Mouse (Mus musculus): Measurements from ENCODE around the gene Camkmt. TPM values are rescaled to one million over a fixed set of nuclear protein-coding genes. Genes with fewer than 3 reads are reported as not detected.

The Camkmt gene
- polyA plus RNA-seq, 1 experiment from 2014 or later = 11.4 TPM

DNA sequence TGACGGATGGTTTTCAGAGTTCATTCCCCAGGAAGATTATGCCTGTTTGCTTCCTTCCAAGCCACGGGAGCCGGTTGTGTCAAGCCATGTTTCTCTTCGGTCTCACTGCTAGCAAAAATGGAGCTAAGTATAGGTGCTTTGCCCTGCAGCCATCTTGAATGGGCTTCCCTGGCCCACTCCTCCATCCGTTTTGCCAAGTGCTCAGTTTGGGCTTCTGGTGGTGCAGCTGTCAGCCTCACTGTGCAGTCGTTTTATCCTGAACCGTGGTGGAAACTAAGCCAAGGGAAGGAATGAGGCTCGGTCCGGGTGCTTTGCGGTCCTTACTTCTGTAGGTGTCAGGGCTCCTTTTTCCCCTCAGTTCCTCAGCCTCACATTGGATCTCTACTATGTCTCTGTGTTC, 263.3 kb downstream of the Camkmt start:
- H3K4me3 ChIP-seq (ENCODE audit: low read depth, low read length) = no peak overlapping the region
- H3K9me3 ChIP-seq (ENCODE audit: control insufficient read depth, low read length) = no peaks in the 10 kb centered on the region
- no peaks in the 10 kb centered on the region for H3K36me3 ChIP-seq (ENCODE audit: control insufficient read depth, insufficient read depth, low read length)
- no peak overlapping the region for H3K9ac ChIP-seq (ENCODE audit: low read length)
- no peak overlapping the region for H3K27ac ChIP-seq (replicated peaks; ENCODE audit: low read depth, low read length)
- no peaks in the 10 kb centered on the region for H3K4me1 ChIP-seq (ENCODE audit: control insufficient read depth, insufficient read depth, low read length)
- ATAC-seq (ENCODE audit: insufficient number of reproducible peaks, low FRiP score, low TSS enrichment, low read depth) = no peak
- 86% methylated on average over 10 of the region's 10 CpGs for WGBS
- no peak for DNase-seq (ENCODE audit: low spot score)
- no peaks in the 10 kb centered on the region for H3K27me3 ChIP-seq (ENCODE audit: control insufficient read depth, insufficient read depth, low read length)
- H3K4me2 ChIP-seq (ENCODE audit: low read depth, severe bottlenecking) = no peak overlapping the region

DNA sequence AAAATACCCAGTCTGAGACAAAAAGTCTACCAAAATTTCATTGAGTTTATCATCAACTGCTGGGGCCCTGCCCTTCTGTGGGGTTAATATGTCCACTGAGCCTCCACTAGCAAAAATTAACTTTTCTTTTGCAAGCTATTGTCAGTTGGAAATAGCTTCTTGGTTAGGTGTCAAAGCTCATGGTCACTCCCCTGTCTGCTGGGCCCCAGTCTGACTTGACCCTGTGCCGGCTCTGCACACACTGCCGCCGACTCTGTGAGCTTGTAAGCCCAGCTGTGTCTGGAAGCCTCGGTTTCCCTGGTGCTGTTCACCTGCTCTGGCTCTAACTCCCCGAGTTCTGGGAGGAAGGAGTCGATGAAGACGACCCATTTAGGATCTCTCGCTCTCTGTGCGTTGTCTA, 265.0 kb downstream of the Camkmt start:
- no peak for ATAC-seq (ENCODE audit: insufficient number of reproducible peaks, low FRiP score, low TSS enrichment, low read depth)
- H3K9me3 ChIP-seq (ENCODE audit: control insufficient read depth, low read length) = no peaks in the 10 kb centered on the region
- H3K4me3 ChIP-seq (ENCODE audit: low read depth, low read length) = no peak overlapping the region
- H3K36me3 ChIP-seq (ENCODE audit: control insufficient read depth, insufficient read depth, low read length) = no peaks in the 10 kb centered on the region
- H3K27ac ChIP-seq (replicated peaks; ENCODE audit: low read depth, low read length) = no peak overlapping the region
- 93% methylated on average over 9 of the region's 9 CpGs for WGBS
- no peak overlapping the region for H3K9ac ChIP-seq (ENCODE audit: low read length)
- no peaks in the 10 kb centered on the region for H3K4me1 ChIP-seq (ENCODE audit: control insufficient read depth, insufficient read depth, low read length)
- H3K4me2 ChIP-seq (ENCODE audit: low read depth, severe bottlenecking) = no peak overlapping the region
- DNase-seq (ENCODE audit: low spot score) = no peak
- H3K27me3 ChIP-seq (ENCODE audit: control insufficient read depth, insufficient read depth, low read length) = no peaks in the 10 kb centered on the region

DNA sequence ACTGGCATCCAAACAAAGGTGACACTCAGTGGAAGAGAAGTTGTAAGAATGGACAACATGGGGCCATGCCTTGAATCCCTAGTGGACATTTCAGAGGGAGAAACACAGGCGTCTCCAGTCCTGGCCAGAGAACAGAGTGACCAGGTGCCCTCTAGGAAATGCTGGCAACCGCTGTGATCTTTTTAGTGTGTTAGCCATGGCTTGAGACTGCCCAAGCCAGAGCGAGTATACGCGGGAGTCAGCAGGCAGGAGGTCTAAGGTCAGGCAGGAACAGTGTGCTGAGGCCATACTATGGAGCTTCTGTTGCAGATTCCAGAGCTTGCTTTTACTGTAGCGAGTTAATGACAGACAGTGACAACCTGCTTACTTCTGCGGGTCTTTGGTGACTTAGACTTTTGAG, 270.7 kb downstream of the Camkmt start:
- H3K9me3 ChIP-seq (ENCODE audit: control insufficient read depth, low read length) = no peaks in the 10 kb centered on the region
- no peak for ATAC-seq (ENCODE audit: insufficient number of reproducible peaks, low FRiP score, low TSS enrichment, low read depth)
- no peaks in the 10 kb centered on the region for H3K4me1 ChIP-seq (ENCODE audit: control insufficient read depth, insufficient read depth, low read length)
- no peak overlapping the region for H3K4me3 ChIP-seq (ENCODE audit: low read depth, low read length)
- 80% methylated on average over 7 of the region's 7 CpGs for WGBS
- no peak overlapping the region for H3K4me2 ChIP-seq (ENCODE audit: low read depth, severe bottlenecking)
- no peak overlapping the region for H3K9ac ChIP-seq (ENCODE audit: low read length)
- no peaks in the 10 kb centered on the region for H3K27me3 ChIP-seq (ENCODE audit: control insufficient read depth, insufficient read depth, low read length)
- no peak overlapping the region for H3K27ac ChIP-seq (replicated peaks; ENCODE audit: low read depth, low read length)
- H3K36me3 ChIP-seq (ENCODE audit: control insufficient read depth, insufficient read depth, low read length) = no peaks in the 10 kb centered on the region
- DNase-seq (ENCODE audit: low spot score) = no peak

DNA sequence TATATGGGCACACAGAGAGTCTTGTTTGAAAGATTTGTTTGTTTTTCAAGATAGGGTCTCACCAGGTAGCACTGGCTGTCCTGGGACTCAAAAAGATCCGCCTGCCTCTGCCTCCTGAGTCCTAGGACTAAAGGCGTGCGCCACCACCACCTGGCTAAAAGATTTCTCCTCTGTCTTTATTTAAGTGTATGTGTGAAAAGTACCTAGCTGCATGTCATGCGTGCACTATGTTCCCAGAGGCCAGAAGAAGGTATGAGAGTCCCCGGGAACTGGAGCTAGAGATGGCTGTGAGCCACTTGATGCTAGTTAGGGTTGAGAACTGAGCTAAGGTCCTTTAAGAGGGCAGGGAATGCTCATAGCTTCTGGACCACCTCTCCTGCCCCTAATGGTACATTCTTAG, 277.0 kb downstream of the Camkmt start:
- ATAC-seq (ENCODE audit: insufficient number of reproducible peaks, low FRiP score, low TSS enrichment, low read depth) (no peak), DNase-seq (ENCODE audit: low spot score) (no peak)
- Histone ChIP-seq H3K4me1 (ENCODE audit: control insufficient read depth, insufficient read depth, low read length) (no peaks in the 10 kb centered on the region), H3K9me3 (ENCODE audit: control insufficient read depth, low read length) (no peaks in the 10 kb centered on the region), H3K27me3 (ENCODE audit: control insufficient read depth, insufficient read depth, low read length) (no peaks in the 10 kb centered on the region), H3K4me3 (ENCODE audit: low read depth, low read length) (no peak overlapping the region), H3K9ac (ENCODE audit: low read length) (no peak overlapping the region), H3K27ac (replicated peaks; ENCODE audit: low read depth, low read length) (no peak overlapping the region), H3K4me2 (ENCODE audit: low read depth, severe bottlenecking) (no peak overlapping the region), H3K36me3 (ENCODE audit: control insufficient read depth, insufficient read depth, low read length) (no peaks in the 10 kb centered on the region)
- WGBS = 90% methylated on average over 5 of the region's 5 CpGs

DNA sequence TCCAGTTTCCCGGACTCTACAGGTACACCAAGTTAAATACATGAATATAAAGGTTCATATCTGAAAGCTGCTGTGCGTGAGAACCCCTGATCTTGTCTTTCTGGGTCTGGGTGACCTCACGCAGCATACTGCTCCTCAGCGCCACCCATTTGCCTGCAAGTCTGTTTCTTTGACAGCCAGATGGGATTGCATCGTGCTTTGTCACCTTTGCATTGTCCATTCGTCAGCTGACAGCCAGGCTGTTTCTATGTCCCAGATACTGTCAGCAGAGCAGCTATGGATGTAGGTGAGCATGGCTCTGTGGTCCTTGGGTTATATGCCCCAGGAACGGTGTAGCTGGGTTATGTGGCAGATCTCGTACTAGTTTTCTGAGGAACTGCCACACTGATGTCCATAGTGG, 278.4 kb downstream of the Camkmt start:
- no peak overlapping the region for H3K4me3 ChIP-seq (ENCODE audit: low read depth, low read length)
- H3K9ac ChIP-seq (ENCODE audit: low read length) = no peak overlapping the region
- H3K9me3 ChIP-seq (ENCODE audit: control insufficient read depth, low read length) = no peaks in the 10 kb centered on the region
- no peak for DNase-seq (ENCODE audit: low spot score)
- H3K4me2 ChIP-seq (ENCODE audit: low read depth, severe bottlenecking) = no peak overlapping the region
- WGBS = 76% methylated on average over 8 of the region's 8 CpGs
- no peak for ATAC-seq (ENCODE audit: insufficient number of reproducible peaks, low FRiP score, low TSS enrichment, low read depth)
- no peaks in the 10 kb centered on the region for H3K27me3 ChIP-seq (ENCODE audit: control insufficient read depth, insufficient read depth, low read length)
- no peaks in the 10 kb centered on the region for H3K36me3 ChIP-seq (ENCODE audit: control insufficient read depth, insufficient read depth, low read length)
- H3K4me1 ChIP-seq (ENCODE audit: control insufficient read depth, insufficient read depth, low read length) = no peaks in the 10 kb centered on the region
- H3K27ac ChIP-seq (replicated peaks; ENCODE audit: low read depth, low read length) = no peak overlapping the region

DNA sequence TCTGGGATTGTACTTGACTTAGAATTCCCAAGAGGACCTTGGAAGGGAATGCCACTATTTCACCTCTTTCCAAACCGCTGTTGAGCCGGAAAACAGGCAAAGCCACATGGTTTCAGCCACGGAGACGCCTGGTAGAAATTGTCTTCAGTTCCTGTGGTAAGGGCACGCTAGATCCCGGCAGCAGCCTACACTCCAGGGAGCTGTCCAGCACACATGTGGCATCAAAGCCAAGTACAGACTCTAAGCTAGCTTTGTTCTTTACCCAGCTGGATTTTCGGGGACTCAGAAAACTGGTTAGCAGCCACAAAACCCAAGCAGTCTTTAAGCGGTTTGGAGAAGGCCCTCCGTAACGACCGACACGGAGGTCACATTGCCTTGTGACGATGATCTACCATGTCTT, 281.7 kb downstream of the Camkmt start:
- no peaks in the 10 kb centered on the region for H3K9me3 ChIP-seq (ENCODE audit: control insufficient read depth, low read length)
- no peak for ATAC-seq (ENCODE audit: insufficient number of reproducible peaks, low FRiP score, low TSS enrichment, low read depth)
- no peak overlapping the region for H3K27ac ChIP-seq (replicated peaks; ENCODE audit: low read depth, low read length)
- no peaks in the 10 kb centered on the region for H3K4me1 ChIP-seq (ENCODE audit: control insufficient read depth, insufficient read depth, low read length)
- peak; percentile 71 for DNase-seq (ENCODE audit: low spot score)
- no peak overlapping the region for H3K4me2 ChIP-seq (ENCODE audit: low read depth, severe bottlenecking)
- H3K27me3 ChIP-seq (ENCODE audit: control insufficient read depth, insufficient read depth, low read length) = no peaks in the 10 kb centered on the region
- H3K9ac ChIP-seq (ENCODE audit: low read length) = no peak overlapping the region
- 73% methylated on average over 13 of the region's 13 CpGs for WGBS
- no peak overlapping the region for H3K4me3 ChIP-seq (ENCODE audit: low read depth, low read length)
- H3K36me3 ChIP-seq (ENCODE audit: control insufficient read depth, insufficient read depth, low read length) = no peaks in the 10 kb centered on the region

DNA sequence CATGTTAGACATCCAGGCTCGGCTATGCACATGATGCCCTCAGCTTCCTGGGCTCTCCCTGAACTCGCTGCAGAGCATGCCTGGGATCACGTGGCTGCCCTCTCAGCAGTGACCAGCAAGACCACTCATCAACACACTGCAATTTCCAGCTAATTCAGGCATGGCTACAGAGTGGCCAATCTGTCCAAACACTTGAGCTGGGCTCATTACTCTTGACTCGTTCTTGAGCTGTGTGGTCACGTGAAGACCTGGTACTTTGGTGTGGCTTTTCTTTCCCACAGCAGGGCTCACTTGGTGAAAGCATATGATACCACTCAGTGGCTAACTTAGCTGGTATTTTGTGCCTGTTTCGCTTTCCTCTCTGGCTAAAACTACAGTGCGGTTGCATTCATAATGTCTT, 282.2 kb downstream of the Camkmt start:
- Histone ChIP-seq H3K27me3 (ENCODE audit: control insufficient read depth, insufficient read depth, low read length) (no peaks in the 10 kb centered on the region), H3K4me3 (ENCODE audit: low read depth, low read length) (no peak overlapping the region), H3K36me3 (ENCODE audit: control insufficient read depth, insufficient read depth, low read length) (no peaks in the 10 kb centered on the region), H3K9me3 (ENCODE audit: control insufficient read depth, low read length) (no peaks in the 10 kb centered on the region), H3K27ac (replicated peaks; ENCODE audit: low read depth, low read length) (no peak overlapping the region), H3K4me1 (ENCODE audit: control insufficient read depth, insufficient read depth, low read length) (no peaks in the 10 kb centered on the region), H3K4me2 (ENCODE audit: low read depth, severe bottlenecking) (no peak overlapping the region), H3K9ac (ENCODE audit: low read length) (no peak overlapping the region)
- 83% methylated on average over 7 of the region's 7 CpGs for WGBS
- DNase-seq (ENCODE audit: low spot score) (no peak), ATAC-seq (ENCODE audit: insufficient number of reproducible peaks, low FRiP score, low TSS enrichment, low read depth) (no peak)

DNA sequence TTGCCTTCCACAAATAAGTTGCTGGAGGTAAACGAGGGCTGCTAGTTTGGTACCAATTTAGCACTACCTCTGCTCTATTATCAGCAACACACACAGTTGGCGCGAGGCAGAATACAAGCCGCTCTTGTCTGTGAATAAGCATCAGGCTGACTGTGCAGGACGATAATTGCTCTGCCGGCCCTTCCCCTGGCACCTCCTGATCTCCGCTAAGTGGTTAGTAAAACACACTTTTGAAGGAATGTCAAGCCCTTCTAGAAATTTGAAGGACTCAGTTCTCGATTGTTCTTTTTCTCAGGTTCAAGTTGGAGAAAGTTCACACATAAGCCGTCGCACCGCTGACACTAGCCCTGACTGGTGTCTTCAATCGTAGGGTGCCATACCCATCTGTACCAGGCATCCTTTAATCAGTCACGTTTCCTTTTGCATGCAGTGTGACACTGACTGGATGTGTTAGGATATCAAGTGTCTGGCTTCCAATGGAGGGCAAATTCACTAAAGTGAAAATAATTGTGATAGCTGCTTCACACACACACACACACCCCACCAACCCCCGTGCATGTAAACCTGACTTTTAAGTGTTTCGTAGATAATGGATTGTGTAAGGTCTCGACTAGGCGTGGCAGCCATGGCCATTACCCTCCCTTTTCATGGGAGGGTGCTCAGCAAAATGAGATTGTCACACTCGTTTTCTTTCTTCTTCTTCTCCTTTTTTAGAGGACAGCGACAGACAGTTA, 283.9 kb downstream of the Camkmt start:
- ATAC-seq (ENCODE audit: insufficient number of reproducible peaks, low FRiP score, low TSS enrichment, low read depth) = no peak
- DNase-seq (ENCODE audit: low spot score) = no peak
- 83% methylated on average over 19 of the region's 19 CpGs for WGBS
- Histone ChIP-seq H3K27ac (replicated peaks; ENCODE audit: low read depth, low read length) (no peak overlapping the region), H3K9ac (ENCODE audit: low read length) (no peak overlapping the region), H3K36me3 (ENCODE audit: control insufficient read depth, insufficient read depth, low read length) (no peaks in the 10 kb centered on the region), H3K9me3 (ENCODE audit: control insufficient read depth, low read length) (no peaks in the 10 kb centered on the region), H3K27me3 (ENCODE audit: control insufficient read depth, insufficient read depth, low read length) (no peaks in the 10 kb centered on the region), H3K4me3 (ENCODE audit: low read depth, low read length) (no peak overlapping the region), H3K4me2 (ENCODE audit: low read depth, severe bottlenecking) (no peak overlapping the region), H3K4me1 (ENCODE audit: control insufficient read depth, insufficient read depth, low read length) (no peaks in the 10 kb centered on the region)

DNA sequence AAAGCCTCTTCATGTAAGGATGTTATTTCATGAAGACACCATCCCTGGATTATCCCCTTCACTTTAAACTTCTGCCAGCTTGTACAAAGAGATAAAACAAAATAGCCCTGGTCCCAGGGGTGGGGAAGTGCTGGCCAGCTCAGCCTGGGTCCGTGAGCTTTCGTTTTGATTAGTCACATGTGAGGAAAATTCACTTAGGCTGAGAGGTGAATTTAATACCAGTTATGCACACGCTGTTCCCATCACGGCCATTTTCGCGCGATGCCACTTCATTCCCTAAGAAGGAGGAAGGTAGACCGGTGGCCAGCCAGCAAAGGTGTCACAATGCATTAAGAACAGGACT, 284.5 kb downstream of the Camkmt start:
- no peak for ATAC-seq (ENCODE audit: insufficient number of reproducible peaks, low FRiP score, low TSS enrichment, low read depth)
- WGBS = 83% methylated on average over 8 of the region's 8 CpGs
- Histone ChIP-seq H3K4me2 (ENCODE audit: low read depth, severe bottlenecking) (no peak overlapping the region), H3K9me3 (ENCODE audit: control insufficient read depth, low read length) (no peaks in the 10 kb centered on the region), H3K27me3 (ENCODE audit: control insufficient read depth, insufficient read depth, low read length) (no peaks in the 10 kb centered on the region), H3K36me3 (ENCODE audit: control insufficient read depth, insufficient read depth, low read length) (no peaks in the 10 kb centered on the region), H3K4me3 (ENCODE audit: low read depth, low read length) (no peak overlapping the region), H3K9ac (ENCODE audit: low read length) (no peak overlapping the region), H3K4me1 (ENCODE audit: control insufficient read depth, insufficient read depth, low read length) (no peaks in the 10 kb centered on the region), H3K27ac (replicated peaks; ENCODE audit: low read depth, low read length) (no peak overlapping the region)
- DNase-seq (ENCODE audit: low spot score) = no peak

Data from limb, embryonic 11.5 days (tissue).